Mouse (Mus musculus) heart, embryonic 13.5 days (tissue): Measurements from ENCODE around the gene Rerg. TPM values are rescaled to one million over a fixed set of nuclear protein-coding genes. Genes with fewer than 3 reads are reported as not detected.
"Not testable (repeated sequence)": the region's sequence is repeated elsewhere in the genome, so short reads cannot be mapped to it uniquely, and the experiment has no call there.

Experiments
- ATAC-seq: fragments of 200-750 bp; cut with Nextera tagmentation; 2 replicates; pipeline ENCODE4 v1.8.0; 2017; ENCODE audit warnings: moderate TSS enrichment; ENCODE audit not compliant: insufficient number of reproducible peaks, low FRiP score, low TSS enrichment; ENCODE audit errors: extremely low read depth
- H3K27ac ChIP-seq: fragments of 300-500 bp; sonication (generic); replicated peaks from 2 replicates; pipeline ENCODE4 v1.5.1; 2015; ENCODE audit warnings: moderate library complexity, mild to moderate bottlenecking, inconsistent platforms
- H3K27me3 ChIP-seq: fragments of 300-500 bp; sonication (generic); replicated peaks from 2 replicates; pipeline ENCODE4 v1.6.1; 2015; ENCODE audit warnings: mild to moderate bottlenecking, inconsistent platforms
- H3K36me3 ChIP-seq: fragments of 300-500 bp; sonication (generic); 2 replicates; pipeline ENCODE4 v1.6.1; 2015; ENCODE audit warnings: mild to moderate bottlenecking, inconsistent platforms
- H3K4me1 ChIP-seq: fragments of 300-500 bp; sonication (generic); 2 replicates; pipeline ENCODE4 v1.6.1; 2015; ENCODE audit warnings: inconsistent platforms
- H3K4me2 ChIP-seq: fragments of 300-500 bp; sonication (generic); 2 replicates; pipeline ENCODE4 v1.6.1; 2015; ENCODE audit warnings: inconsistent platforms, mild to moderate bottlenecking, moderate library complexity
- H3K4me3 ChIP-seq: fragments of 300-500 bp; sonication (generic); 2 replicates; pipeline ENCODE4 v1.5.1; 2015; ENCODE audit warnings: moderate library complexity, mild to moderate bottlenecking, inconsistent platforms
- H3K9ac ChIP-seq: fragments of 300-500 bp; sonication (generic); 2 replicates; pipeline ENCODE4 v1.6.1; 2015; ENCODE audit warnings: inconsistent platforms, mild to moderate bottlenecking, moderate library complexity
- H3K9me3 ChIP-seq: fragments of 300-500 bp; sonication (generic); 2 replicates; pipeline ENCODE4 v1.6.1; 2016; ENCODE audit warnings: inconsistent platforms
- WGBS: fragments of 180-500 bp; shearing (Covaris S2); methylation state at CpG from one replicate; pipeline ENCODE4 v1.1.7; 2015; ENCODE audit warnings: mixed read lengths; 5-methylcytosine and 5-hydroxymethylcytosine counted together
- polyA plus RNA-seq: library from polyadenylated mRNA; unstranded; fragments of >200 nt; fragmentation: Nextera tagmentation; extraction: Ambion mirVana; gene quantifications from 2 replicates; pipeline ENCODE4 v1.2.1, GENCODE M21; 2015

Rerg gene
- polyA plus RNA-seq, 1 experiment from 2014 or later: 5.2 TPM

GRCm38 (mm10) chr6:137047036-137047435, 123.3 kb downstream of the Rerg start:
- Histone ChIP-seq H3K4me1 (no peaks in the 10 kb centered on the region), H3K27me3 (no peaks in the 10 kb centered on the region), H3K27ac (no peak overlapping the region), H3K36me3 (no peaks in the 10 kb centered on the region), H3K9ac (no peak overlapping the region), H3K9me3 (peaks cover 8% of the 10 kb centered on the region; the same call in 1 of the 2 replicates), H3K4me2 (no peak overlapping the region), H3K4me3 (no peak overlapping the region)
- no peak for ATAC-seq
- 83% methylated on average over 11 of the region's 11 CpGs for WGBS

GRCm38 (mm10) chr6:137045011-137045504, 125.2 kb downstream of the Rerg start:
- H3K4me2 ChIP-seq: no peak overlapping the region
- peaks cover 8% of the 10 kb centered on the region; the same call in 1 of the 2 replicates for H3K9me3 ChIP-seq
- no peak for ATAC-seq
- no peaks in the 10 kb centered on the region for H3K4me1 ChIP-seq
- H3K9ac ChIP-seq: no peak overlapping the region
- WGBS: 65% methylated on average over 9 of the region's 9 CpGs
- no peaks in the 10 kb centered on the region for H3K27me3 ChIP-seq
- H3K4me3 ChIP-seq: no peak overlapping the region
- no peaks in the 10 kb centered on the region for H3K36me3 ChIP-seq
- H3K27ac ChIP-seq: no peak overlapping the region

GRCm38 (mm10) chr6:137035611-137036395, 134.5 kb downstream of the Rerg start:
- not testable (repeated sequence) for H3K4me1 ChIP-seq, H3K27ac ChIP-seq, H3K27me3 ChIP-seq, H3K4me2 ChIP-seq, ATAC-seq, H3K4me3 ChIP-seq, H3K9ac ChIP-seq, H3K36me3 ChIP-seq, H3K9me3 ChIP-seq
- WGBS: 84% methylated on average over 8 of the region's 8 CpGs

- Histone ChIP-seq H3K4me1 (no peaks in the 10 kb centered on the region), H3K4me2 (no peak overlapping the region), H3K27ac (no peak overlapping the region), H3K9me3 (peaks cover 4% of the 10 kb centered on the region; the same call in 1 of the 2 replicates), H3K9ac (no peak overlapping the region), H3K27me3 (no peaks in the 10 kb centered on the region), H3K36me3 (no peaks in the 10 kb centered on the region), H3K4me3 (no peak overlapping the region)
- 72% methylated on average over 6 of the region's 6 CpGs for WGBS
- no peak for ATAC-seq
Measured at GRCm38 (mm10) chr6:137030611-137031097, 139.6 kb downstream of the Rerg start.

- no peaks in the 10 kb centered on the region for H3K36me3 ChIP-seq
- H3K27me3 ChIP-seq: no peaks in the 10 kb centered on the region
- ATAC-seq: no peak
- WGBS: 74% methylated on average over 7 of the region's 7 CpGs
- no peak overlapping the region for H3K9ac ChIP-seq
- no peak overlapping the region for H3K4me3 ChIP-seq
- H3K9me3 ChIP-seq: peaks cover 4% of the 10 kb centered on the region; the same call in 1 of the 2 replicates
- no peak overlapping the region for H3K4me2 ChIP-seq
- no peak overlapping the region for H3K27ac ChIP-seq
- no peaks in the 10 kb centered on the region for H3K4me1 ChIP-seq
Measured at GRCm38 (mm10) chr6:137029931-137030610, 140.2 kb downstream of the Rerg start.

- no peak for ATAC-seq
- Histone ChIP-seq H3K9ac (no peak overlapping the region), H3K27ac (no peak overlapping the region), H3K4me1 (no peaks in the 10 kb centered on the region), H3K4me2 (no peak overlapping the region), H3K27me3 (no peaks in the 10 kb centered on the region), H3K9me3 (no peaks in the 10 kb centered on the region), H3K36me3 (no peaks in the 10 kb centered on the region), H3K4me3 (no peak overlapping the region)
- 59% methylated on average over 5 of the region's 5 CpGs for whole genome bisulfite sequencing
Measured at GRCm38 (mm10) chr6:137025461-137025860, 144.8 kb downstream of the Rerg start.

GRCm38 (mm10) chr6:137024541-137024940, 145.8 kb downstream of the Rerg start:
- Histone ChIP-seq H3K27ac (no peak overlapping the region), H3K9me3 (no peaks in the 10 kb centered on the region), H3K9ac (no peak overlapping the region), H3K4me3 (no peak overlapping the region), H3K36me3 (no peaks in the 10 kb centered on the region), H3K4me1 (no peaks in the 10 kb centered on the region), H3K27me3 (no peaks in the 10 kb centered on the region), H3K4me2 (no peak overlapping the region)
- ATAC-seq: no peak
- WGBS: 74% methylated on average over 2 of the region's 2 CpGs

GRCm38 (mm10) chr6:137017216-137017973, 152.9 kb downstream of the Rerg start:
- ATAC-seq: no peak
- Histone ChIP-seq H3K36me3 (no peaks in the 10 kb centered on the region), H3K27me3 (no peaks in the 10 kb centered on the region), H3K4me2 (no peak overlapping the region), H3K9me3 (no peaks in the 10 kb centered on the region), H3K4me3 (no peak overlapping the region), H3K4me1 (no peaks in the 10 kb centered on the region), H3K27ac (no peak overlapping the region), H3K9ac (no peak overlapping the region)
- 79% methylated on average over 7 of the region's 7 CpGs for WGBS

GRCm38 (mm10) chr6:137014346-137014745, 156.0 kb downstream of the Rerg start:
- H3K27me3 ChIP-seq: no peaks in the 10 kb centered on the region
- ATAC-seq: no peak
- H3K4me1 ChIP-seq: no peaks in the 10 kb centered on the region
- H3K27ac ChIP-seq: no peak overlapping the region
- no peak overlapping the region for H3K4me3 ChIP-seq
- H3K4me2 ChIP-seq: no peak overlapping the region
- H3K36me3 ChIP-seq: no peaks in the 10 kb centered on the region
- H3K9ac ChIP-seq: no peak overlapping the region
- 66% methylated on average over 6 of the region's 6 CpGs for WGBS
- no peaks in the 10 kb centered on the region for H3K9me3 ChIP-seq

GRCm38 (mm10) chr6:137011187-137011586, 159.1 kb downstream of the Rerg start:
- Histone ChIP-seq H3K27ac (no peak overlapping the region), H3K27me3 (no peaks in the 10 kb centered on the region), H3K4me3 (no peak overlapping the region), H3K9ac (no peak overlapping the region), H3K9me3 (no peaks in the 10 kb centered on the region), H3K36me3 (no peaks in the 10 kb centered on the region), H3K4me1 (no peaks in the 10 kb centered on the region), H3K4me2 (no peak overlapping the region)
- no peak for ATAC-seq
- 63% methylated on average over 5 of the region's 5 CpGs for WGBS
